Mouse (Mus musculus) intestine, embryonic 14.5 days (tissue): Measurements from ENCODE around the gene Tut1. TPM values are rescaled to one million over a fixed set of nuclear protein-coding genes. Genes with fewer than 3 reads are reported as not detected.
"Not testable (repeated sequence)": the region's sequence is repeated elsewhere in the genome, so short reads cannot be mapped to it uniquely, and the experiment has no call there.

Source experiments
- ATAC-seq: fragments of 200-750 bp; cut with Nextera tagmentation; replicated peaks from 2 replicates; pipeline ENCODE4 v1.8.0; 2017; ENCODE audit warnings: low read depth, moderate number of reproducible peaks, moderate TSS enrichment, moderate library complexity; ENCODE audit not compliant: low FRiP score, low TSS enrichment
- DNase-seq: peaks from one replicate; pipeline ENCODE4 v3.0.0-alpha.2; 2018; ENCODE audit warnings: low spot score
- H3K27ac ChIP-seq: fragments of 300-500 bp; sonication (generic); 2 replicates; pipeline ENCODE4 v1.5.1; 2014; ENCODE audit warnings: low read depth, mild to moderate bottlenecking, control low read depth
- H3K27me3 ChIP-seq: fragments of 300-500 bp; sonication (generic); replicated peaks from 2 replicates; pipeline ENCODE4 v1.6.1; 2014; ENCODE audit warnings: low read length, control low read depth; ENCODE audit not compliant: control insufficient read depth, insufficient read depth
- H3K36me3 ChIP-seq: fragments of 300-500 bp; sonication (generic); 2 replicates; pipeline ENCODE4 v1.6.1; 2014; ENCODE audit warnings: low read length, control low read depth; ENCODE audit not compliant: control insufficient read depth, insufficient read depth
- H3K4me1 ChIP-seq: fragments of 300-500 bp; sonication (generic); replicated peaks from 2 replicates; pipeline ENCODE4 v1.6.1; 2014; ENCODE audit warnings: low read length, control low read depth, mixed read lengths; ENCODE audit not compliant: control insufficient read depth, insufficient read depth
- H3K4me2 ChIP-seq: fragments of 300-500 bp; sonication (generic); 2 replicates; pipeline ENCODE4 v1.6.1; 2014; ENCODE audit warnings: low read length
- H3K4me3 ChIP-seq: fragments of 300-500 bp; sonication (generic); 2 replicates; pipeline ENCODE4 v1.5.1; 2014; ENCODE audit warnings: low read depth, low read length, control low read depth, mixed read lengths
- H3K9ac ChIP-seq: fragments of 300-500 bp; sonication (generic); 2 replicates; pipeline ENCODE4 v1.6.1; 2014; ENCODE audit warnings: mild to moderate bottlenecking, low read length
- H3K9me3 ChIP-seq: fragments of 300-500 bp; sonication (generic); 2 replicates; pipeline ENCODE4 v1.6.1; 2016; ENCODE audit warnings: low read length, control low read depth; ENCODE audit not compliant: control insufficient read depth
- WGBS: fragments of 180-500 bp; shearing (Covaris S2); extraction: QIAGEN DNeasy Blood & Tissue Kit; methylation state at CpG from one replicate; pipeline ENCODE4 v1.1.7; 2014; 5-methylcytosine and 5-hydroxymethylcytosine counted together
- polyA plus RNA-seq: library from polyadenylated mRNA; unstranded; fragments of >200 nt; fragmentation: Nextera tagmentation; extraction: Ambion mirVana; gene quantifications from 2 replicates; pipeline ENCODE4 v1.2.1, GENCODE M21; 2014

Tut1 gene
- polyA plus RNA-seq, 1 experiment from 2014 or later, result 33.5 TPM

- H3K27me3 ChIP-seq, result no peaks in the 10 kb centered on the region
- no peak overlapping the region for H3K27ac ChIP-seq
- WGBS, result 90% methylated on average over 6 of the region's 6 CpGs
- H3K36me3 ChIP-seq, result peaks cover 18% of the 10 kb centered on the region
- H3K4me1 ChIP-seq, result peaks cover 45% of the 10 kb centered on the region
- ATAC-seq, result no peak
- no peak overlapping the region for H3K9ac ChIP-seq
- H3K4me2 ChIP-seq, result no peak overlapping the region
- DNase-seq, result no peak
- no peak overlapping the region for H3K4me3 ChIP-seq
- H3K9me3 ChIP-seq, result no peaks in the 10 kb centered on the region
Measured at GRCm38 (mm10) chr19:8996601-8997000, 43.0 kb downstream of the Tut1 start.

- H3K4me2 ChIP-seq, result 0 out of 2 replicates have a peak overlapping the region, but pooled peaks have one; percentile 6
- peaks cover 36% of the 10 kb centered on the region for H3K4me1 ChIP-seq
- peak; percentile 79 for DNase-seq
- no peaks in the 10 kb centered on the region for H3K9me3 ChIP-seq
- 36% methylated on average over 4 of the region's 4 CpGs for WGBS
- H3K27ac ChIP-seq, result peak overlapping the region; percentile 64; the same call in 1 of the 2 replicates
- 0 out of 2 replicates have a peak overlapping the region, but pooled peaks have one; percentile 2 for H3K9ac ChIP-seq
- peaks cover 27% of the 10 kb centered on the region for H3K36me3 ChIP-seq
- no peak overlapping the region for H3K4me3 ChIP-seq
- ATAC-seq, result peak; percentile 87
- H3K27me3 ChIP-seq, result no peaks in the 10 kb centered on the region
Measured at GRCm38 (mm10) chr19:8997546-8997945, 43.9 kb downstream of the Tut1 start.

GRCm38 (mm10) chr19:8998546-8998945, 44.9 kb downstream of the Tut1 start:
- ATAC-seq (no peak), DNase-seq (no peak)
- H3K36me3 ChIP-seq, result peaks cover 37% of the 10 kb centered on the region
- no peaks in the 10 kb centered on the region for H3K27me3 ChIP-seq
- no peak overlapping the region for H3K27ac ChIP-seq
- H3K4me1 ChIP-seq, result peaks cover 26% of the 10 kb centered on the region
- H3K9ac ChIP-seq, result no peak overlapping the region
- 87% methylated on average over 6 of the region's 6 CpGs for WGBS
- no peaks in the 10 kb centered on the region for H3K9me3 ChIP-seq
- H3K4me2 ChIP-seq, result no peak overlapping the region
- H3K4me3 ChIP-seq, result no peak overlapping the region

- H3K4me2 ChIP-seq, result no peak overlapping the region
- no peaks in the 10 kb centered on the region for H3K9me3 ChIP-seq
- DNase-seq (no peak), ATAC-seq (no peak)
- WGBS, result 77% methylated on average over 4 of the region's 4 CpGs
- H3K9ac ChIP-seq, result no peak overlapping the region
- no peak overlapping the region for H3K27ac ChIP-seq
- no peaks in the 10 kb centered on the region for H3K27me3 ChIP-seq
- peaks cover 44% of the 10 kb centered on the region for H3K36me3 ChIP-seq
- no peak overlapping the region for H3K4me3 ChIP-seq
- peaks cover 24% of the 10 kb centered on the region for H3K4me1 ChIP-seq
Measured at GRCm38 (mm10) chr19:8999223-8999622, 45.6 kb downstream of the Tut1 start.

GRCm38 (mm10) chr19:9006915-9007314, 53.3 kb downstream of the Tut1 start:
- H3K9me3 ChIP-seq, H3K4me1 ChIP-seq, ATAC-seq, H3K4me2 ChIP-seq, H3K9ac ChIP-seq, H3K27ac ChIP-seq, H3K27me3 ChIP-seq, H3K4me3 ChIP-seq, DNase-seq: not testable (repeated sequence)
- H3K36me3 ChIP-seq, result peaks cover 64% of the 10 kb centered on the region
- WGBS, result 99% methylated on average over 2 of the region's 2 CpGs

Other genes starting within 250 kb of the Tut1 start
- gene Slc3a2, start 230.5 kb upstream of the Tut1 start, polyA plus RNA-seq, result 121 and 126 TPM in 2 replicates
- 96.3 and 97.8 TPM in 2 replicates for gene Wdr74, start 218.0 kb upstream of the Tut1 start, polyA plus RNA-seq
- 0.90 and 1.3 TPM in 2 replicates for gene 1700092M07Rik, start 213.1 kb upstream of the Tut1 start, polyA plus RNA-seq
- gene Stx5a, start 212.4 kb upstream of the Tut1 start, polyA plus RNA-seq, result 114 and 132 TPM in 2 replicates
- gene Nxf1, start 196.8 kb upstream of the Tut1 start, polyA plus RNA-seq, result 168 and 172 TPM in 2 replicates
- 170 and 196 TPM in 2 replicates for gene Tmem223, start 182.9 kb upstream of the Tut1 start, polyA plus RNA-seq
- 92.6 and 96.6 TPM in 2 replicates for gene Tmem179b, start 179.4 kb upstream of the Tut1 start, polyA plus RNA-seq
- 17.2 and 18.9 TPM in 2 replicates for gene Taf6l, start 167.4 kb upstream of the Tut1 start, polyA plus RNA-seq
- gene Polr2g, start 155.3 kb upstream of the Tut1 start, polyA plus RNA-seq, result 148 and 151 TPM in 2 replicates
- gene Zbtb3, start 151.3 kb upstream of the Tut1 start, polyA plus RNA-seq, result 4.2 and 4.3 TPM in 2 replicates
- 38.5 and 48.4 TPM in 2 replicates for gene Ttc9c, start 134.5 kb upstream of the Tut1 start, polyA plus RNA-seq
- 6.5 and 7.7 TPM in 2 replicates for gene Hnrnpul2, start 133.8 kb upstream of the Tut1 start, polyA plus RNA-seq
- not detected in 2 replicates for gene AC129217.1, start 124.1 kb upstream of the Tut1 start, polyA plus RNA-seq
- gene Bscl2, start 116.4 kb upstream of the Tut1 start, polyA plus RNA-seq, result 39.6 and 40.9 TPM in 2 replicates
- gene Gng3, start 114.7 kb upstream of the Tut1 start, polyA plus RNA-seq, result 23.7 and 25.2 TPM in 2 replicates
- gene Lrrn4cl, start 103.1 kb upstream of the Tut1 start, polyA plus RNA-seq, result 1.4 TPM in 2 replicates
- 162 and 166 TPM in 2 replicates for gene Ubxn1, start 82.4 kb upstream of the Tut1 start, polyA plus RNA-seq
- 57.1 and 63.9 TPM in 2 replicates for gene Uqcc3, start 72.9 kb upstream of the Tut1 start, polyA plus RNA-seq
- 78.6 and 79.2 TPM in 2 replicates for gene Lbhd1, start 70.1 kb upstream of the Tut1 start, polyA plus RNA-seq
- not detected in 2 replicates for gene Gm49403, start 69.9 kb upstream of the Tut1 start, polyA plus RNA-seq
- 92.8 and 95.9 TPM in 2 replicates for gene 1810009A15Rik, start 65.0 kb upstream of the Tut1 start, polyA plus RNA-seq
- not detected in 2 replicates for gene Gm49416, start 64.9 kb upstream of the Tut1 start, polyA plus RNA-seq
- gene Ints5, start 60.8 kb upstream of the Tut1 start, polyA plus RNA-seq, result 37.5 and 44.5 TPM in 2 replicates
- gene Ganab, start 55.8 kb upstream of the Tut1 start, polyA plus RNA-seq, result 89.8 and 96.4 TPM in 2 replicates
- gene B3gat3, start 33.5 kb upstream of the Tut1 start, polyA plus RNA-seq, result 35.7 and 36.9 TPM in 2 replicates
- gene Rom1, start 24.5 kb upstream of the Tut1 start, polyA plus RNA-seq, result 1.1 and 1.8 TPM in 2 replicates
- 16.8 and 18.4 TPM in 2 replicates for gene Eml3, start 24.3 kb upstream of the Tut1 start, polyA plus RNA-seq
- gene Mta2, start 12.0 kb upstream of the Tut1 start, polyA plus RNA-seq, result 40.3 and 40.7 TPM in 2 replicates
- gene Eef1g, start 13.2 kb downstream of the Tut1 start, polyA plus RNA-seq, result 501 and 531 TPM in 2 replicates
- gene Ahnak, start 35.4 kb downstream of the Tut1 start, polyA plus RNA-seq, result 21.6 and 22.2 TPM in 2 replicates
- gene Scgb1a1, start 134.1 kb downstream of the Tut1 start, polyA plus RNA-seq, result not detected in 2 replicates
- 10.7 and 11.7 TPM in 2 replicates for gene Asrgl1, start 181.8 kb downstream of the Tut1 start, polyA plus RNA-seq